Mouse (Mus musculus) lung, embryonic 15.5 days (tissue): ENCODE measurements around the gene Ccdc181. TPM values are rescaled to one million over a fixed set of nuclear protein-coding genes. Genes with fewer than 3 reads are reported as not detected.

ENCODE experiments used
- ATAC-seq: fragments of 200-750 bp; cut with Nextera tagmentation; 2 replicates; pipeline ENCODE4 v1.8.0; 2017; ENCODE audit warnings: moderate number of reproducible peaks, borderline replicate concordance; ENCODE audit not compliant: low FRiP score, low TSS enrichment; ENCODE audit errors: extremely low read depth
- H3K27ac ChIP-seq: fragments of 300-500 bp; sonication (generic); 2 replicates; pipeline ENCODE4 v1.5.1; 2015; ENCODE audit warnings: moderate library complexity, mild to moderate bottlenecking, inconsistent platforms
- H3K27me3 ChIP-seq: fragments of 300-500 bp; sonication (generic); 2 replicates; pipeline ENCODE4 v1.6.1; 2015; ENCODE audit warnings: inconsistent platforms
- H3K36me3 ChIP-seq: fragments of 300-500 bp; sonication (generic); 2 replicates; pipeline ENCODE4 v1.6.1; 2015; ENCODE audit warnings: inconsistent platforms
- H3K4me1 ChIP-seq: fragments of 300-500 bp; sonication (generic); 2 replicates; pipeline ENCODE4 v1.6.1; 2015; ENCODE audit warnings: inconsistent platforms
- H3K4me2 ChIP-seq: fragments of 300-500 bp; sonication (generic); 2 replicates; pipeline ENCODE4 v1.6.1; 2015; ENCODE audit warnings: inconsistent platforms, mild to moderate bottlenecking, moderate library complexity
- H3K4me3 ChIP-seq: fragments of 300-500 bp; sonication (generic); 2 replicates; pipeline ENCODE4 v1.5.1; 2015; ENCODE audit warnings: mild to moderate bottlenecking, inconsistent platforms
- H3K9ac ChIP-seq: fragments of 300-500 bp; sonication (generic); 2 replicates; pipeline ENCODE4 v1.6.1; 2015; ENCODE audit warnings: inconsistent platforms
- H3K9me3 ChIP-seq: fragments of 300-500 bp; sonication (generic); 2 replicates; pipeline ENCODE4 v1.6.1; 2016; ENCODE audit warnings: inconsistent platforms
- WGBS: fragments of 180-500 bp; shearing (Covaris S2); methylation state at CpG from one replicate; pipeline ENCODE4 v1.1.7; 2015; 5-methylcytosine and 5-hydroxymethylcytosine counted together
- polyA plus RNA-seq: library from polyadenylated mRNA; unstranded; fragments of >200 nt; fragmentation: Nextera tagmentation; extraction: Ambion mirVana; gene quantifications from 2 replicates; pipeline ENCODE4 v1.2.1, GENCODE M21; 2015

The Ccdc181 gene
- polyA plus RNA-seq, 1 experiment from 2014 or later, result 8.3 TPM

GRCm38 (mm10) chr1:164292040-164292439, 16.7 kb downstream of the Ccdc181 start:
- 88% methylated on average over 5 of the region's 5 CpGs for WGBS
- Histone ChIP-seq H3K4me3 (no peak overlapping the region), H3K27me3 (no peaks in the 10 kb centered on the region), H3K9ac (no peak overlapping the region), H3K4me1 (no peaks in the 10 kb centered on the region), H3K4me2 (no peak overlapping the region), H3K36me3 (peaks cover 45% of the 10 kb centered on the region), H3K9me3 (no peaks in the 10 kb centered on the region), H3K27ac (no peak overlapping the region)
- ATAC-seq, result no peak

- 92% methylated on average over 6 of the region's 6 CpGs for WGBS
- Histone ChIP-seq H3K27me3 (no peaks in the 10 kb centered on the region), H3K4me1 (no peaks in the 10 kb centered on the region), H3K9me3 (no peaks in the 10 kb centered on the region), H3K4me3 (no peak overlapping the region), H3K36me3 (peaks cover 58% of the 10 kb centered on the region), H3K4me2 (no peak overlapping the region), H3K27ac (no peak overlapping the region), H3K9ac (no peak overlapping the region)
- no peak for ATAC-seq
These were observed 18.7 kb downstream of the Ccdc181 start for GRCm38 (mm10) chr1:164294071-164294470.

GRCm38 (mm10) chr1:164296473-164296872, 21.1 kb downstream of the Ccdc181 start:
- Histone ChIP-seq H3K4me2 (no peak overlapping the region), H3K4me3 (no peak overlapping the region), H3K9me3 (no peaks in the 10 kb centered on the region), H3K36me3 (peaks cover 64% of the 10 kb centered on the region), H3K4me1 (no peaks in the 10 kb centered on the region), H3K9ac (no peak overlapping the region), H3K27ac (no peak overlapping the region), H3K27me3 (no peaks in the 10 kb centered on the region)
- 83% methylated on average over 4 of the region's 5 CpGs for WGBS
- ATAC-seq, result no peak

DNA sequence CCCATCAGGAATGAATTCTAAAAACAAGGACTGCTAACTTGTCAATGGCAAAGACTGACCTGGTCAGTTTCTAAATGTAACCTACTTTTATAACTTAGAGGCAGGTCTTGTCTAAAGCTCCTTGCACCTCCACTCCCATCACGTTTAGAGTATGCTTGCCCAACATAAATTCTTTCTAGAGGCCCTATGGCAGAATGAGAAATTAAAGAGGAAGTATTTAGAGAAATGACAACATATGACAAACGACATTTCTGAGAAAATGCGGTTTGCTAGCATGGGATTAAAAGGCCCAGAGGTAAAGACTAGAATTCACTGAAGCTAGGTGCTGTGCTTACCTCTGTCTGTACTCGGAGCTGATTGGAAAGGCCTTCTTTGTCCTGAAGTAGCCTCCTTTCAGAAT, 26.6 kb downstream of the Ccdc181 start:
- Histone ChIP-seq H3K9me3 (no peaks in the 10 kb centered on the region), H3K4me3 (no peak overlapping the region), H3K27me3 (no peaks in the 10 kb centered on the region), H3K9ac (no peak overlapping the region), H3K4me2 (no peak overlapping the region), H3K27ac (no peak overlapping the region), H3K4me1 (peaks cover 5% of the 10 kb centered on the region; the same call in 1 of the 2 replicates), H3K36me3 (peaks cover 51% of the 10 kb centered on the region)
- ATAC-seq, result no peak
- 85% methylated on average over 4 of the region's 4 CpGs for WGBS

- no peaks in the 10 kb centered on the region for H3K27me3 ChIP-seq
- ATAC-seq, result no peak
These were observed 28.4 kb downstream of the Ccdc181 start, which contains the start of gene Nme7 for GRCm38 (mm10) chr1:164303821-164304220. Gene Nme7, plus strand, starts transcription at chr1:164304121.

GRCm38 (mm10) chr1:164307124-164307751, 31.9 kb downstream of the Ccdc181 start, which contains the start of gene Blzf1:
Gene Blzf1, minus strand, starts transcription at chr1:164307489.
- H3K4me2 ChIP-seq, result peak within 1 kb of the TSS; percentile 72
- WGBS, result under 1% methylated on average over 35 of the region's 35 CpGs
- no peaks in the 10 kb centered on the region for H3K27me3 ChIP-seq
- no peaks in the 10 kb centered on the region for H3K9me3 ChIP-seq
- peaks cover 10% of the 10 kb centered on the region; the same call in 1 of the 2 replicates for H3K36me3 ChIP-seq
- H3K4me1 ChIP-seq, result peaks cover 11% of the 10 kb centered on the region; the same call in 1 of the 2 replicates
- H3K9ac ChIP-seq, result peak within 1 kb of the TSS; percentile 70
- H3K4me3 ChIP-seq, result peak within 1 kb of the TSS; percentile 81
- ATAC-seq, result peak; percentile 99
- H3K27ac ChIP-seq, result peak within 1 kb of the TSS; percentile 48

More at GRCm38 (mm10) chr1:164303821-164304220, 28.4 kb downstream of the Ccdc181 start, which contains the start of gene Nme7:
- Histone ChIP-seq H3K4me3 (no peak within 1 kb of the TSS), H3K36me3 (peaks cover 41% of the 10 kb centered on the region), H3K9ac (no peak within 1 kb of the TSS), H3K4me2 (no peak within 1 kb of the TSS), H3K27ac (no peak within 1 kb of the TSS), H3K9me3 (no peaks in the 10 kb centered on the region), H3K4me1 (peaks cover 11% of the 10 kb centered on the region; the same call in 1 of the 2 replicates)
- 84% methylated on average over 5 of the region's 5 CpGs for WGBS

GRCm38 (mm10) chr1:164307922-164308321, 32.5 kb downstream of the Ccdc181 start:
- Histone ChIP-seq H3K4me2 (peak overlapping the region; percentile 64), H3K4me1 (peaks cover 11% of the 10 kb centered on the region; the same call in 1 of the 2 replicates), H3K27me3 (no peaks in the 10 kb centered on the region), H3K36me3 (peaks cover 5% of the 10 kb centered on the region; the same call in 1 of the 2 replicates), H3K27ac (0 out of 2 replicates have a peak overlapping the region, but pooled peaks have one; percentile 20), H3K4me3 (peak overlapping the region; percentile 81), H3K9me3 (no peaks in the 10 kb centered on the region), H3K9ac (peak overlapping the region; percentile 31)
- WGBS, result 8% methylated on average over 10 of the region's 10 CpGs
- ATAC-seq, result no peak

- no peak overlapping the region for H3K27ac ChIP-seq
- H3K4me1 ChIP-seq, result no peaks in the 10 kb centered on the region
- no peak overlapping the region for H3K4me2 ChIP-seq
- H3K4me3 ChIP-seq, result no peak overlapping the region
- ATAC-seq, result no peak
- no peaks in the 10 kb centered on the region for H3K27me3 ChIP-seq
- no peak overlapping the region for H3K9ac ChIP-seq
- H3K36me3 ChIP-seq, result no peaks in the 10 kb centered on the region
- 88% methylated on average over 5 of the region's 5 CpGs for WGBS
- no peaks in the 10 kb centered on the region for H3K9me3 ChIP-seq
These were observed 38.7 kb downstream of the Ccdc181 start for GRCm38 (mm10) chr1:164314085-164314484.

- no peak for ATAC-seq
- no peaks in the 10 kb centered on the region for H3K27me3 ChIP-seq
- H3K36me3 ChIP-seq, result no peaks in the 10 kb centered on the region
These were observed 39.9 kb downstream of the Ccdc181 start for GRCm38 (mm10) chr1:164315266-164315665.

DNA sequence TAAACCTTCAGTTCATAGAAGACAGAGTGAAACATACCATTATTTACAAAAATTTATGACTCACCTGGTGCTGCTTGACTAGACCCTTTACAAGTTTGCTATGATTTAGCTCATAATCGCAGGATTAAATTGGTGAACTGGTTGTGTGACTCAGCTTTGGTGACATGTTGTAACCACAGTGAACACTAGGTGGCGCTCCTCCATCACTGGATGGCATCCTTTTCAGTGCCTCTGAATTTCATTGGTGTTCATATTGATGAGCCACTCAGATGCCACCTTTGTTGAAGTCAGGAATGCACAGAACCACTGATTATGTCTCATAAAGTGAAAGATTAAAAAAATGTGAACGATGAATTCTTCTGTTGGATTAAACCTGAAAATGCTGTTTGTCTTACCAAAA, 41.3 kb downstream of the Ccdc181 start:
- no peak overlapping the region for H3K4me3 ChIP-seq
- no peak overlapping the region for H3K27ac ChIP-seq
- H3K4me1 ChIP-seq, result peaks cover 14% of the 10 kb centered on the region; the same call in 1 of the 2 replicates
- H3K9ac ChIP-seq, result no peak overlapping the region
- no peak overlapping the region for H3K4me2 ChIP-seq
- WGBS, result 27% methylated on average over 3 of the region's 3 CpGs
- no peaks in the 10 kb centered on the region for H3K36me3 ChIP-seq
- no peaks in the 10 kb centered on the region for H3K27me3 ChIP-seq
- H3K9me3 ChIP-seq, result no peaks in the 10 kb centered on the region
- peak; percentile 32; the same call in 1 of the 2 replicates for ATAC-seq

More at GRCm38 (mm10) chr1:164315266-164315665, 39.9 kb downstream of the Ccdc181 start:
- Histone ChIP-seq H3K4me2 (no peak overlapping the region), H3K27ac (no peak overlapping the region), H3K4me1 (peaks cover 7% of the 10 kb centered on the region; the same call in 1 of the 2 replicates), H3K4me3 (no peak overlapping the region), H3K9ac (no peak overlapping the region), H3K9me3 (no peaks in the 10 kb centered on the region)
- 73% methylated on average over 8 of the region's 8 CpGs for WGBS

GRCm38 (mm10) chr1:164317261-164317660, 41.9 kb downstream of the Ccdc181 start:
- 48% methylated on average over 9 of the region's 9 CpGs for WGBS
- Histone ChIP-seq H3K9me3 (no peaks in the 10 kb centered on the region), H3K27me3 (no peaks in the 10 kb centered on the region), H3K4me2 (no peak overlapping the region), H3K4me1 (peaks cover 14% of the 10 kb centered on the region; the same call in 1 of the 2 replicates), H3K27ac (no peak overlapping the region), H3K4me3 (no peak overlapping the region), H3K36me3 (no peaks in the 10 kb centered on the region), H3K9ac (no peak overlapping the region)
- no peak for ATAC-seq

DNA sequence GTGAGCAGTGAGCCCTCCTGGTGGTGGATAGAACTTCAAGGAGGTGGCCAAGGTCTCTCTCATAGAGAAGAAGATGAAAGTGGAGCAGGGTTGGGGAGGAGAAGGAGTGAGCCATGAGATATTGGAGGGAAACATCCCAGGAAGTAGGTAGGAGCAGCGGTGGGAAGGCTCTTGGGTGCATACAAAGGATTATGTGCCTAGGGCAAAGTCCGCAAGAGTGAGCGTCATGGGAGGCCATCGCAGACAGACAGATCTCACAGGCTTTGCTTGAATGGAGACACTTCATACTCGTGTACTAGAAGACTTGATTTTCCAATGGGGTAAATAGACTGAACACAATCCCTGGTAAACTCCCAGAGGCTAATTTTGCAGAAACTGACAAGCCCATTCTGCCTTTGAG, 43.1 kb downstream of the Ccdc181 start:
- ATAC-seq, result no peak
- H3K4me3 ChIP-seq, result no peak overlapping the region
- no peak overlapping the region for H3K4me2 ChIP-seq
- H3K9ac ChIP-seq, result no peak overlapping the region
- 90% methylated on average over 5 of the region's 5 CpGs for WGBS
- H3K27me3 ChIP-seq, result no peaks in the 10 kb centered on the region
- no peak overlapping the region for H3K27ac ChIP-seq
- H3K36me3 ChIP-seq, result no peaks in the 10 kb centered on the region
- H3K4me1 ChIP-seq, result peaks cover 14% of the 10 kb centered on the region; the same call in 1 of the 2 replicates
- H3K9me3 ChIP-seq, result no peaks in the 10 kb centered on the region
